Mouse (Mus musculus) embryonic facial prominence, embryonic 11.5 days (tissue): ENCODE results near the gene Zzef1. TPM values are rescaled to one million over a fixed set of nuclear protein-coding genes. Genes with fewer than 3 reads are reported as not detected.

Experiments used
- ATAC-seq: fragments of 200-750 bp; cut with Nextera tagmentation; replicated peaks from 2 replicates; pipeline ENCODE4 v1.8.0; 2017; ENCODE audit warnings: low read depth; ENCODE audit not compliant: insufficient number of reproducible peaks, low FRiP score, low TSS enrichment
- DNase-seq: peaks from one replicate; pipeline ENCODE4 v3.0.0-alpha.2; 2015; ENCODE audit warnings: low spot score
- H3K27ac ChIP-seq: fragments of 300-500 bp; sonication (generic); replicated peaks from 2 replicates; pipeline ENCODE4 v1.5.1; 2014; ENCODE audit warnings: mild to moderate bottlenecking, low read depth, low read length, control low read depth
- H3K27me3 ChIP-seq: fragments of 300-500 bp; sonication (generic); 2 replicates; pipeline ENCODE4 v1.6.1; 2014; ENCODE audit warnings: mild to moderate bottlenecking, low read length, moderate library complexity, mixed read lengths; ENCODE audit not compliant: control insufficient read depth, insufficient read depth
- H3K36me3 ChIP-seq: fragments of 300-500 bp; sonication (generic); replicated peaks from 2 replicates; pipeline ENCODE4 v1.6.1; 2014; ENCODE audit warnings: low read depth, mild to moderate bottlenecking, low read length, moderate library complexity, mixed read lengths; ENCODE audit not compliant: control insufficient read depth, insufficient read depth
- H3K4me1 ChIP-seq: fragments of 300-500 bp; sonication (generic); 2 replicates; pipeline ENCODE4 v1.6.1; 2014; ENCODE audit warnings: low read length, mixed read lengths; ENCODE audit not compliant: control insufficient read depth, insufficient read depth
- H3K4me2 ChIP-seq: fragments of 300-500 bp; sonication (generic); 2 replicates; pipeline ENCODE4 v1.6.1; 2014; ENCODE audit warnings: low read depth, mild to moderate bottlenecking, control low read depth, low read length, moderate library complexity
- H3K4me3 ChIP-seq: fragments of 300-500 bp; sonication (generic); 2 replicates; pipeline ENCODE4 v1.5.1; 2014; ENCODE audit warnings: low read depth, low read length, control low read depth
- H3K9ac ChIP-seq: fragments of 300-500 bp; sonication (generic); replicated peaks from 2 replicates; pipeline ENCODE4 v1.6.1; 2014; ENCODE audit warnings: mild to moderate bottlenecking, control low read depth, low read length
- H3K9me3 ChIP-seq: fragments of 300-500 bp; sonication (generic); replicated peaks from 2 replicates; pipeline ENCODE4 v1.6.1; 2016; ENCODE audit warnings: mild to moderate bottlenecking, low read length, inconsistent platforms, mixed read lengths; ENCODE audit not compliant: control insufficient read depth
- WGBS: fragments of 180-500 bp; shearing (Covaris S2); extraction: QIAGEN DNeasy Blood & Tissue Kit; methylation state at CpG from one replicate; pipeline ENCODE4 v1.1.7; 2014; 5-methylcytosine and 5-hydroxymethylcytosine counted together
- polyA plus RNA-seq: library from polyadenylated mRNA; unstranded; fragments of >200 nt; fragmentation: Nextera tagmentation; extraction: Ambion mirVana; gene quantifications from 2 replicates; pipeline ENCODE4 v1.2.1, GENCODE M21; 2014

Gene Zzef1
- polyA plus RNA-seq, 1 experiment from 2014 or later: 5.9 TPM

DNA sequence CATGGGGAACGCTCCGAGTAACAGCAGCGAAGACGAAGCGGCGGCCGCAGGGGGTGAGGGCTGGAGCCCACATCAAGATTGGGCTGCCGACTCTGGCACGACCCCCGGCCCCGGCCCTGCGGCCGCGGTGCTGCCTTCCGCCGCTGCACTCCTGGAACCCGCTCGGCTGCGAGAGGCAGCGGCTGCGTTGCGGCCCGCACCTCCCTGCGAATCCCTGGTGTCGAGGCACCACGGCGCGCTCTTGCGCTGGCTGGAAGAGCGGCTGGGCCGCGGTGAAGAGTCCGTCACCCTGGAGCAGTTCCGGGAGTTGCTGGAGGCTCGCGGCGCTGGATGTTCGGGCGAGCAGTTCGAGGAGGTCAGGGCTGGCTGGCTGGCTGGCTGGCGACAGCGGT is 266 bp downstream of the Zzef1 start:
- H3K27me3 ChIP-seq: no peaks in the 10 kb centered on the region
- H3K9me3 ChIP-seq: no peaks in the 10 kb centered on the region
- no peak overlapping the region for H3K27ac ChIP-seq
- H3K4me3 ChIP-seq: peak overlapping the region; percentile 99
- peak overlapping the region; percentile 77 for H3K9ac ChIP-seq
- no peaks in the 10 kb centered on the region for H3K36me3 ChIP-seq
- DNase-seq (no peak), ATAC-seq (no peak; the same call in none of the 2 replicates)
- peak overlapping the region; percentile 87 for H3K4me2 ChIP-seq
- under 1% methylated on average over 42 of the region's 42 CpGs for WGBS
- 0 out of 2 replicates have a peak, but pooled peaks cover 2% of the 10 kb centered on the region for H3K4me1 ChIP-seq

DNA sequence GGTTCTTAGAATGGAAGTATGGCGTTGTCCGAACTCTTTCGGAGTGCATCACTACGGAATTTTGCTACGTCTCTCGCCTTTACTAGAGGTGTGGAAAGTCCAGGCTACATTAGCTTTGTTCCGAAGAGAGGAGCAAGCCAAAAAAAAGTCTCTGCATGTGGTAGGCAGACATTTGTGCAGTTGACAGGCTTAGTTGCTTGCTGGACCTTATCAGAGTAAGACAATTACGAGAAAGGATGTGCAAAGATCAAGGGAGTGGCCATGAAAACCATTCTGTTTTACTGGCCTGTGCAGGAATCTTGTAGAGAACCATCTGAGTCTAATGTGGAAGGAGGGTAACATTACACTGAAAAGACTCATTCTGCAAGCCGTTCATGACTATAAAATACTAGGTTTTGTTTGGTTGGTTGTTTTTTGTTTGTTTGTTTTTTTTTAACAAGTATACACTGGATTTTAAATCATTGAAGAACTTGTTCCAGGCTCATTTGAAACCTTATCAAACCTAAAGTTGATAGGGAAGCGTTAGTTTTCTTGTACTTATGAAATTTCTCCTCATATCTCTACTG is 830 bp downstream of the Zzef1 start:
- Histone ChIP-seq H3K27me3 (no peaks in the 10 kb centered on the region), H3K4me3 (peak overlapping the region; percentile 99), H3K36me3 (no peaks in the 10 kb centered on the region), H3K4me2 (peak overlapping the region; percentile 87), H3K27ac (no peak overlapping the region), H3K9me3 (no peaks in the 10 kb centered on the region), H3K9ac (peak overlapping the region; percentile 77), H3K4me1 (0 out of 2 replicates have a peak, but pooled peaks cover 2% of the 10 kb centered on the region)
- ATAC-seq (no peak), DNase-seq (no peak)
- WGBS: 19% methylated on average over 10 of the region's 10 CpGs

DNA sequence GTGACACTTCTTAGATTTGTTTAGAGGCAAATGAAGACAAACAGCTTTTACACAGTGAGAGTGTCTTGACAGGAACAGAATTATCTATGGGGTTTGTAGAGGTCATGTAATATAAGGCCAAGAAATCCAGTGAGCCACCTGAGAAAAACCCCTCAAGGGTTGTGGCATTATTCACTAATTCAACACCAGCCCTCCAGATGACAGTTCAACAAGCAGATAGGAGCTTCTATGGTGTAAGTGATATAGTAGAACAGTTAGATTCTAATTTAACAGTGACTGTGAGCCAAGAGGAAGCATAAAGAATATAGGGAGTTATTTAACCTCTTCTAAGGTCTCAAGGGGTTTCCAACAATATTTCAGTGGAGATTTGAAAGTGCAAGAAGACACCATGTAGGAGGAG is 2.1 kb downstream of the Zzef1 start:
- H3K4me2 ChIP-seq: no peak overlapping the region
- 0 out of 2 replicates have a peak, but pooled peaks cover 2% of the 10 kb centered on the region for H3K4me1 ChIP-seq
- no peak overlapping the region for H3K27ac ChIP-seq
- H3K9me3 ChIP-seq: no peaks in the 10 kb centered on the region
- H3K36me3 ChIP-seq: no peaks in the 10 kb centered on the region
- H3K4me3 ChIP-seq: no peak overlapping the region
- no peak for DNase-seq
- no peak for ATAC-seq
- no peak overlapping the region for H3K9ac ChIP-seq
- H3K27me3 ChIP-seq: no peaks in the 10 kb centered on the region

DNA sequence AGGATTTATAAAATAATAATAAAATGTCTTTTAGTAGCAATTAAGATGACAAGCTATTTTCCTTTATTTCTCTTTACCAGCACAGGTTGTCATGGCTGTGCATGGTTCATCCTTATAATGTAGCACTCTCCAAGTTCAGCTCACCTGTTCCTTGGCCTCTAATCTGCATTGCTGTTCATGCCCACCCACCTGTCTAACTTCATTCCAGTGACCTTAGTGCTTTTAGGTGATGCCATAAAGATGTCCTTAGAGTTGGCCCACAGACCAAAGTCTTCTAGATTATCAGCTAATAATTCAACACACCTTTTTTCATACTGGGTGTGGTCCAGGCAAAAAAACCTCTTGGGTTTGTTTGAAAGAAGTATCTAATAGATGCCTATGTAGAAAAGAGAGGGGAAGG is 5.2 kb downstream of the Zzef1 start:
- H3K27ac ChIP-seq: no peak overlapping the region
- H3K36me3 ChIP-seq: no peaks in the 10 kb centered on the region
- no peak overlapping the region for H3K4me2 ChIP-seq
- H3K4me3 ChIP-seq: no peak overlapping the region
- no peaks in the 10 kb centered on the region for H3K27me3 ChIP-seq
- no peak overlapping the region for H3K9ac ChIP-seq
- no peaks in the 10 kb centered on the region for H3K9me3 ChIP-seq
- ATAC-seq (no peak), DNase-seq (no peak)
- H3K4me1 ChIP-seq: 0 out of 2 replicates have a peak, but pooled peaks cover 2% of the 10 kb centered on the region

DNA sequence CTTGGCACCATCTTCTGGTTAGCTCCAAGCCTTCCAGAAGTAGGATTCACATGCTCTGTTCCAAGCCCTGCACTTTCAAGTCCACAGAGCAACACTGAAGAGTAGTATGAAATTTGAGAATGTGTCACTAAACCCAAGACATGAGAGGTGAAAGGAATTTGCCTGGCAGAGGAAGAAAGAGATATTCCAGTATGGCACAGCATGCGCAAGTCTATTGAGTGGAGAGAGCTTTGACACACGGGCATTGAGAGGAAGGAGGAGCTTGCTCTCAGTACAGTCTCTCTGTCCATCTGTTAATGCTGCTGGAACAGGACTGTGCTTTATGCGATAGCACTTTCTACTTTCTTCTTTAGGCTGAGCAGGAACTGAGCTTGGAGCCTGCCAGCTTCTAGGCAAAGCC is 7.0 kb downstream of the Zzef1 start:
- WGBS: 79% methylated on average over 3 of the region's 3 CpGs
- Histone ChIP-seq H3K4me2 (no peak overlapping the region), H3K27me3 (no peaks in the 10 kb centered on the region), H3K27ac (no peak overlapping the region), H3K4me1 (no peaks in the 10 kb centered on the region), H3K9me3 (no peaks in the 10 kb centered on the region), H3K36me3 (no peaks in the 10 kb centered on the region), H3K4me3 (no peak overlapping the region), H3K9ac (no peak overlapping the region)
- DNase-seq: no peak
- no peak for ATAC-seq

DNA sequence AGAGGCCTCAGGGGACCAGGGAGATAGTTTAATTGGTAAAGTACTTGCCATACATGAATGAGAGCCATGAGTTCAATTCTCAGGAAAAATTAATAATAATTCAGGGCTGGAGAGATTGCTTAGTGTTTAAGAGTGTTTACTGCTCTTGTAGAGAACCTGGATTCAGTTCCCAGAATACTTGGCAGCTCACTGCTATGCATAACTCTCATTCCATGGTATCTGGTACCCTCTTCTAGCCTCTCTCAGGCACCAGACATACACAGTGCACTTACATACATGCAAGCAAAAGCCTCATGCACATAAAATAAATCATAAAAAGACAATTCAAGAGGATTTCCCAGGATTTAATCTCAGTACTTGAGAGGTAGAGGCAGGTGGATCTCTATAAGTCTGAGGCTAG is 8.6 kb downstream of the Zzef1 start:
- Histone ChIP-seq H3K9ac (no peak overlapping the region), H3K36me3 (no peaks in the 10 kb centered on the region), H3K4me1 (no peaks in the 10 kb centered on the region), H3K27ac (no peak overlapping the region), H3K9me3 (no peaks in the 10 kb centered on the region), H3K27me3 (no peaks in the 10 kb centered on the region), H3K4me2 (no peak overlapping the region), H3K4me3 (no peak overlapping the region)
- DNase-seq (no peak), ATAC-seq (no peak)

DNA sequence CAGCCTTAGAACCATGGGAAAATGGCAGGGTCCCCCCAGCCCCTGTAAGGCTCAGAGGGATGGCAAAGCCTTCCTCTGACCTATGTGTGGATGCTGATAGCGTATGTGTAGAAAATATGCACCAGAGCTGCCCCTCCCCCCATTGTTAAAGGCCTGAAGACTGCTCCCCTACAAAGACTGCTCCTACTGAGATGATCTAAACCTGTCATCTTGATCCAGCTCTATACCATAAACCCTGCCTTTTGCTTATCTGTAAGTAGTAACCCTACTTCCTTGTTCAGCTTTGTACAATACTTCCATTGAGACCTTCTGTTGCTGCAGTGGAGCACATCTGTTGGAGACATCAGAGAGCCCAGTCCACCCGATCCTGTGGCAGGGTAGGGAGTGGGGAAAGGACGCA is 9.2 kb downstream of the Zzef1 start:
- Histone ChIP-seq H3K4me3 (no peak overlapping the region), H3K27ac (no peak overlapping the region), H3K9me3 (no peaks in the 10 kb centered on the region), H3K4me1 (no peaks in the 10 kb centered on the region), H3K36me3 (no peaks in the 10 kb centered on the region), H3K27me3 (no peaks in the 10 kb centered on the region), H3K4me2 (no peak overlapping the region), H3K9ac (no peak overlapping the region)
- DNase-seq (no peak), ATAC-seq (no peak)
- 87% methylated on average over 3 of the region's 3 CpGs for WGBS

DNA sequence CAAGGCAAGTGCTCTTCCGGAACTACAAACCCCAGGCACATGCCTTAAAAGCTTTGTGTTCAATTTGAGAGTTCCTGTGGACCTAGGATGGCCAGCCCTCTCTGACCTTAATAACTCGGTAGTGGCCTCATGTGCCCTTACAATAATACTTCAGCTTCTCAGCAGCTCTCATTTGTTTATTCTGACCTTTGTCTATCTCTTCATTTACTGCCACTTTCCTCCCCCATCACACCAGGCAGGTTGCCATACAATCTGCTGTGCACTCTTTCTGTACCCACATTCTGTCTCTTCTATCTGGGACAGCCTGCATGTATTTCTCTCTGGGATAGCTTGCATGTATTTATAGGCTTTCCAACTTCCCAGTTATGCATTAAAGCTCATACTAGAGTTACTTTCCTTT is 10.5 kb downstream of the Zzef1 start:
- 63% methylated on average over 2 of the region's 2 CpGs for WGBS
- ATAC-seq (no peak), DNase-seq (no peak)
- Histone ChIP-seq H3K36me3 (no peaks in the 10 kb centered on the region), H3K9me3 (no peaks in the 10 kb centered on the region), H3K27ac (no peak overlapping the region), H3K9ac (no peak overlapping the region), H3K4me3 (no peak overlapping the region), H3K4me2 (no peak overlapping the region), H3K27me3 (no peaks in the 10 kb centered on the region), H3K4me1 (no peaks in the 10 kb centered on the region)
